Mouse (Mus musculus): ENCODE data around the gene Ucn.
A peak's percentile ranks its signal among the peaks of the same experiment; 100 is the strongest.

The Ucn gene

GRCm38 (mm10) chr5:31108000-31108490 lies 30.6 kb downstream of the Ucn start, which contains the start of gene Slc30a3:
Slc30a3 (minus strand) TSS chr5:31108237.
- DNase-seq (ENCODE audit: low read depth, low spot score) = no peak

- no peak for DNase-seq (ENCODE audit: low read depth, low spot score)
Observed at GRCm38 (mm10) chr5:31105814-31106335, 32.8 kb downstream of the Ucn start, which contains the start of gene Dnajc5g. Dnajc5g (plus strand) TSS chr5:31106285.

GRCm38 (mm10) chr5:31095711-31096480 lies 42.7 kb downstream of the Ucn start:
- peak; percentile 30 for DNase-seq (ENCODE audit: low read depth, low spot score)

- DNase-seq (ENCODE audit: low read depth, low spot score) = peak; percentile 60
Observed at GRCm38 (mm10) chr5:31094799-31095691, 43.6 kb downstream of the Ucn start.

- DNase-seq (ENCODE audit: low read depth, low spot score) = peak; percentile 53
Observed at GRCm38 (mm10) chr5:31094100-31094798, 44.4 kb downstream of the Ucn start.

- peak; percentile 67 for DNase-seq (ENCODE audit: low read depth, low spot score)
Observed at GRCm38 (mm10) chr5:31093151-31094041, 45.2 kb downstream of the Ucn start.

- DNase-seq (ENCODE audit: low read depth, low spot score) = peak; percentile 37
Observed at GRCm38 (mm10) chr5:31092231-31092975, 46.2 kb downstream of the Ucn start.
